Mouse (Mus musculus) gastrocnemius, postnatal 10 days (tissue): ENCODE data around the gene Cyb5b. TPM values are rescaled to one million over a fixed set of nuclear protein-coding genes. Genes with fewer than 3 reads are reported as not detected.

Experiments used
- DNase-seq: peaks from one replicate; pipeline ENCODE4 v3.0.0; 2021; ENCODE audit warnings: mixed read lengths
- total RNA-seq, 2 experiments: library from RNA; stranded (reverse); gene quantifications; 2 replicates each; pipeline ENCODE4 v1.2.3; 2021

The Cyb5b gene
- total RNA-seq, 2 experiments from 2014 or later = 29.4 to 32.5 TPM

DNA sequence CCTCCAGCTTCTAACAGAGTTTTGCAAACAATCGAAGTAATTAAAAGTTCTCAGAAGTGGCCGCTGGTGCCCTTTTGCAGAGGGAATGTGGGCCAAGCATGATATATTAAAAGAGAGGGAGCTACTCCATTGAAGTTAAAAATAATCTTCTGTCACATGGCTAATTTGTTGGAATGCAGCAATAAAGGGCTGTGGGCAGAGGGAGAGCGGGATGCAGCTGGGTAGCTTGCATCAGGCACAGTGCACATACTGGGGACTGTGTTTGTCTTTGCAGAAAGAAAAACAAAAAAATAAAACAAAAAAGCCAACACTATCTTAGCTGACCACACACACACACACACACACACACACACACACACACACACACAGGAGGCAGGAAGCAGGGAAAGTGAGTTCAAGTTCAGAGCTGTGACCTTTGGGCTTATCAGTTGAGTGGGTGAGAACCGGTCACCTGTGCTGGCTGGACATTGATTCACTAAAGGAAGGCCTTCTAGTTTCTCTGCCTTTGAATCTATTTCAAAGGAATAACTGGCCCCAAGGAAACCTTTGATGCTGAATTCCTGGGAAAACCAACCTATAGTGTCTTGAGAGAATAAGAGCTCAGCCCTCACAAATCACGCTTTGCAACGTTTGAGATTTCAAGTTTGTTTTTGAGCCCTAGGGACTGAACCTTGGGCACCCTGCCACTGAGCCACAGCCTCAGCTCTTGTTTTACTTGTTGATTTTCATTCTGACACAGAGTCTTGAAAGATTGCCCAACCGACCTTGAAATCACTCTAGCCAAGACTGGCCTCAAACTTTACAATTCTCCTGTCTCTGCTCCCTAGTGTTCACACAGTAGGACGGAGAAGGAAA lies 21.0 kb upstream of the Cyb5b start:
- DNase-seq = no peak

DNA sequence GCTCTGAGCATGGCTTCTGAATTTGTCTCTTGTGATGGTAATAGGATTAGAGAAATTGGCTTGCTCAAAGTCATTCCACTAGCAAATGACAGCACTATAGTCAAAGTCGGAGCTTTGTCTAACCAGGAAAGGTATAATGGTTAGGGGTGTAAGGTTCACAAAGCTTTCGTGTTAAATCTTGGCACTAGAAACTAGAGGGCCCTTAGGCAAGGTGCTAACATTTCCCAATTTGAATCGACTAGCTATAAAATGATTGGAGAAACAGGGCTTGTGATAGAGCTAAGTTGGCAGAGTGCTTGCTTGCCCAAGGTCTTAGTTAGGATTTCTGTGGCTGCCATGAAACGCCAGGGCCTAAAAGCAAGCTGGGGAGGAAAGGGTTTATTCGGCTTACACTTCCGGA lies 20.4 kb upstream of the Cyb5b start:
- DNase-seq = no peak

DNA sequence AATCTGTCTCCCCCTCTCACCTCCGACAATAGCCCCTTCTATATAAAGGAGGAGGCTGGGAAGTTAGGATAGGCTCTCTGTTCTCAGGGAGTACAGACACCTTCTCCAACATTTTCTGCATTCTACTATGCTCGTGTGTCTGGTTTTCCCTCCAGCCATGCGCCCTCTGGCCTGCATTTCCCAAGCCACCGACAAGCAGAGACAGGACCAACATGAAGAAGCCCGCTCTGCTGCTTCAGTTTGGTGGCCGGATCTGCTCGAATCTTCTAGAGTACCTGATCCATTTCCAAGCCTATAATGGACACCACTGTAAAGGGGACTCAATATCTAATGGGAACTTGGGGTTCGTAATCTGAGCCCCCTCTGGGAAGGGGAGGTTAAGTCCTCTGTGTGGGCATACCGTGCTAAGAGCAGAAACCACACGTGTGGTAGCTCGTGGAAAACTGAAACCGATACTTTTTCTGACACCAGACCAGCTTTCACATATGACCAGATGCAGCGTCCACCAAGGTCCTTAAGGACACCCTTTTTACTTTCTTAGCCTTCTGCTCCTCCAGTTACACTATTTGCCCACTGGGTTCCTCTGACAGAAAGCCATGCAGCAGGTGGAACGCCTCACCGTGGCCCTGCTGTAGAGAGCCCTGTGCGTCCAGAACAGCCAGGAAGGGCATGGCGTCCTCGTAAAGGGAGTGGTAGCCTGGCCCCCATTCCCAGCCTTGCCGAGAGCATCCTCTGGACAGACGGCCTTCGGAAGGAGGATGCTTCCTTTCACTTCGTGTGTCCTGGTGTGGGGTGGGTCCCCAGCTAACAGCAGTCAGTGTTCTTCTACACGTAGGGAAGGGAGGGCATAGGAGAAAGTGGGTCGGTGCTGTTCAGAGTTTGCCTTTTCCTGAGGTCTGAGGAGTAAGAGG lies 17.6 kb upstream of the Cyb5b start:
- no peak for DNase-seq

DNA sequence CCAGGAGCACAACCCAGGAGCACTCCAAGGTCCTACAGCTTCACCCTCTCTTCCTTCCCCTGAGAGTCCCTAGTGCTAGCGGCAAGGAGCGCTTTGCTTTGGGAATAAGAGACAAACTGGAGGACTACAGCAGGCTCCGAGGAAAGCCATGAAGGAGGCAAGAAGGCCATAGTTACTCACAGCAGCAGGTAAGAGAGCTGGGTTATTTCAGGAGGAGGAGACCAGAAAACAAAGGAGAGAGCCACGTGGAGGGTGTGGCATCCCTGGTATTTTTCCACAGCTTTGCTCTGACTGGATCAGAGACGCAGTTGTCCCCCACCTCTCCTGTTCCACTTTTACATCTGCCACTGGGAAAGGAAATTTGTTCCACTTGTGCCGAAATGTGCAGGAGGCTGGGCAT lies 16.6 kb upstream of the Cyb5b start:
- DNase-seq = no peak

DNA sequence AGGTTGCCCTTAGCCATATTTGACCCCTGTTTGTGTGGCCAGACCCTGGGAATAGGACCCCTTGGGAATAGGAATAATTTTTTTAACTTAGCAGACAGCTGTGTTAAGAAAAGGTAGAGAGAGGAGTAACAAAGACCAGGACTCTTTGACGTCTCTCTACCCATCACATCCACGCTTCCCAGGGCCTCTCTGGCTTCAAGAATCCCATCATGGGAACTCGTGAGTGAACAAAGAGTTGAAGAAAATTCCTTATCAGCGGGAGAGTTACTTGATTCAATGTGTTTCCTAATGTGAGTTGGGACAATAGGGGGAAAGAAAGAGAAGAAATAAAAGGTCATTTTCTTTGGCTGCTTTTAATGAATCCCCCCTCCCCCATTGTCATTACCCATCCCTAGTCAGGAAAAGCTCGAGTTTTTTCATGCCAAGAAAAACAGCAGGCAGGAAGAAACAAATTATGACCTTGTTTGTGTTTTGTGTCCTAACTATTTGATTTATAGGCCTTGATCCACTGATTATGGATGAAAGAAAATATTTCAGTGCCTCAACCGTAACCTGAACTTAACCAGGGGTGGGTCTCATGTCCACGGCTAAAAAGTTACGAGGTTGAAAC lies 14.3 kb upstream of the Cyb5b start:
- DNase-seq = no peak

DNA sequence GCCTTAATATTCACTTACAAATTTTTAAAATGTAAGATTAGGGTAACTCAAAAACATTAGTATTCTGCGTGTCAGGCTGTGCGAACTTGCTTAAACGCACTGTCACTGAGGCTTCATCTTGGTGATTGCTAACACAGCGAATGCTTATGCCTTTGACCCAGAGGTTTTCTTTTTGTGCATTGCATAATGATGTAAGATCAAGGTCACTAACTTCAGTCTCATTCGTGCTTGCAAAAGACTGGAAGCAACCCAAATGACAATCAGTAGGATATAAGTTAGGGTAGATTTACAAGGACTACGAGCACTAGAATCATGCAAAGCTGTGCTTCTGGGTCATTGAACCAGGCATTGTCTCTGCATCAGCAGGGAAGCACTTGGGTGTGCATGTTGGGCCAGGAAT lies 12.8 kb upstream of the Cyb5b start:
- no peak for DNase-seq

DNA sequence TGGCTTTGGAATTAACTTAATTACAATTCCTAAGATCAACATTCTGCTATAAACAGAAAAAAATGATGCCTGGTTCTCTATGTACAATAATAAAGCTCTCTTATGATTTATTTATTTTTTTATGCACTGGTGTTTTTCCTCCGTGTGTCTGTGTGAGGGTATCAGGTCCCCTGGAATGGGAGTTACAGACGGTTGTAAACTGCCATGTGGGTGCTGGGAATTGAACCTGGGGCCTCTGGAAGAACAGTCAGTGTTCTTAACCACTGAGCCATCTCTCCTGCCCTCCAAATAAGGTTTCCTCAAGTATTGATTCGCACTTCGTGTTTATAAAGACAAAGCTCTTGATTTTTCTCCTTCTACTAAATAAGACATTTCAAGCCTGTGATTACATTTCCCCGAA lies 12.1 kb upstream of the Cyb5b start:
- no peak for DNase-seq

DNA sequence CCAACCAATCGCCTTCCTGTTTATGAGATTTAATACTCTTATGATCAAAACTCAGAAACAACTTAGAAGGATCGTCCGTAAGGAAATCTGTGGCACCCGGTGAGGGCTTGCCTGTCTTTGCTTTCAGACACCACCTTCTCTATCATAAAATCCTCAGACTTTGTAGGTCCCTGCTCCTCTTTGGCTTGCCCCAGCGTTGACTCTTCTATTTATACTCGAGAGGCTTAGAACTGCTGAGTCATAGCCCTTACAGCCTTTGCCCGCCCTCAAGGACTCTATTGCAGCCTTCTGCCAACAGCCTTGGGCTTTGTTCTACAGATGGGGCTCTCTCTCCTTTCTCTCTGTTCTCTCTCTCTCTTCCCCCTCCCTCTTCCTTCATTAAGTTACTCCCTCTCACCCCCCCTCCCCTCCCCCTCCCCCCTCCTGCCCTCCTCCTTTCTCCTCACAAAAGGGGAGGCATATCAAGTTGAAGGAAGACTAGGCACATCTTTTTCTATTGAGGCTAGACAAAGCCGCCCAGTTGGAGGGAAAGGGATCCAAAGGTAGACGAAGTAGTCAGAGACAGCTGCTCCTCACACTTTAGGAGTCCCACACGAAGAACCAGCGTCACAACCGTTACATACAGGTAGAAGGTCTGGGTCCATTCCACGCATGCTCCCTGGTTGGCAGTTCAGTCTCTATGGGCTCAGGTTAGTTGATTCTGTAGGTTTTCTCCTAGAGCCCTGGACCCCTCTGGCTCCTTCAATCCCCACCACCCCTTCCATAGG lies 10.6 kb upstream of the Cyb5b start:
- no peak for DNase-seq

DNA sequence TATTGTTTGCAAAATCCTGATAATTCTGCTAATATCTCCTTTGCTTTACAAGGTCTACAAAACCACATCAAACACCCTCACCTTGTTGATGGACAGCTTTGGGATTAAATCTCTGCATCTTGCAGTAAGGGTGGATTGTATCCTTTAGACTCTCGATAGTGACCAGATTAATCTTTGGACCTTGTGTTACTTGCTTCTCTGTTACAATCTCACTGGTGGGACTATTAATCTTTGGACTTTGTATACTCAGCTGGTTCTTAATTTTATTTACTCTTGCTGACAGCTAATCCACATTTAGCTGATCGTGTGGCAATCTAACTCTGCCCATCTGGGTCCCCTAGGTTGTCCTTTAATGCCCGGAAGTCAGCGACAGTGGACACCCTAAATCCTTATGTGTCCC lies 7.9 kb upstream of the Cyb5b start:
- DNase-seq = no peak

DNA sequence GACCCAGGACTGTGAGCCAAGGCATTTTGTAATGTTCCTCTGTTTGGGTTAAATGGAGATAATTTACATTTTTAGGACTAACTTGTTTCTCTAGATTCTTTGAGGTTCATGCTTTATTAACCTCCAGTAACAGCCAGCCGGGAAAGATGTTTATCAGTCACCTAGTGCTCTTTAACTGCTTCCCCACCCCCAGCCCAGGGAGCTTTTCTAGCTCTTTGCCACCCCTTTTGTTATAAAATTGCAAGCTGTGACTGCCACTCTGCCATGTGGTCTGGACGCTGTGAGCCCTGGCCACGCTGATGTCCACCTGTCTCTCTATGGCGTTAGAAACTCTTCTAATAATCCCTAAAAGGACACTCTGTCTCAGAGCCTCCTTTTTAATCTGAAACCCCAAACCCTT lies 6.9 kb upstream of the Cyb5b start:
- no peak for DNase-seq

DNA sequence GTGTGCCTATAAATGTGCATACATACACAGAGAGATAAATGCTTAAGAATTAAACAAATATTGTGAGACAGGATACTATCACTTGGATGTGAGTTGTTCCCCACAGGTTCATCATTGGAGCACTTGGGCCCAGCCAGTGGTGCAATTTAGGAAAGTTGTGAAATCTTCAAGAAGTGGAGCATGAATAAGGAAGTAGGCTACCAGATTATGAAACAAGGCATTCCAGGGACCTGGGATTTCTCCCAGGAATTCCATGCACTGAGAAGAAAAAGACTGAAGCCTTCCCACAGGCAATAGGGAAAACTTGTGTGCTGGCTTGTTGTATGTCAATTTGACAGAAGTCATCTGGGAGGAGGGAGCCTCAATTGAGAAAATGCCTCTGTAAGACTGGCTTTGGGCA lies 4.3 kb upstream of the Cyb5b start:
- no peak for DNase-seq

DNA sequence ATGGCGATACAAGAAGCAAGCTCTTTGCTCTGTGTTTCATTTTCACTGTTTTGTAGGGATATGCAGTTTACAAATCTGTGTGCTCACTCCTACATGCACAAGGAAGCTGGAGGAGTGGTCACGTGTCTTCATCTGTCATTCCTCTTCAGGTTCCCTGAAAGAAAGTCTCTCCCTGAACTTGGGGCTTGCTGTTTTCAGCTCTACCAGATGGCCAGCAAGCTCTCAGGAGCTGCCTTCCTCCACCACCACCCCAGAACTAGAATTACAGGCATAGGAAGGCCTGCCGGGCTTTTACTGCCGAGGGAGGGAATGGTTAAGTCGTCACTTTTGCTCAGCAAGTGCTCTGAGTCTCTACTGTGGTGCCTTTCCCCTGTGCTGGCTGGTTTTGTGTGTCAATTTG lies 1.6 kb upstream of the Cyb5b start:
- DNase-seq = no peak

DNA sequence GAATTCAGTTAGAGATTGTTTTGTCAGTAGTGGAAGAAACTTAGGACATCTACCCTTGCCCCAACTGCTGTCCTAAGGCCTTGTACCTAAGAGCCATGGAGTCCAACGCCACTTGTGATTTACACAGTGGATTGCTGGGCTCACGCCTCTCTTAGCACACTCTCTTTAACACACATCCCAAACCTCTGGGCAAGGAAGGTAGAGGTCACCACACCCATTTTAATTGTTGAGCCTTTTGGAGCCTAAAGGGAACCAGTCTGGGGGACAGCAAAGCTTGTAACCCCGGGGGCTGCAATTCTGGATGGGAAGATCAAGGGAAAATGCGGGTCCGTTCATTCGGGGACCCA lies 410 bp upstream of the Cyb5b start:
- no peak for DNase-seq

DNA sequence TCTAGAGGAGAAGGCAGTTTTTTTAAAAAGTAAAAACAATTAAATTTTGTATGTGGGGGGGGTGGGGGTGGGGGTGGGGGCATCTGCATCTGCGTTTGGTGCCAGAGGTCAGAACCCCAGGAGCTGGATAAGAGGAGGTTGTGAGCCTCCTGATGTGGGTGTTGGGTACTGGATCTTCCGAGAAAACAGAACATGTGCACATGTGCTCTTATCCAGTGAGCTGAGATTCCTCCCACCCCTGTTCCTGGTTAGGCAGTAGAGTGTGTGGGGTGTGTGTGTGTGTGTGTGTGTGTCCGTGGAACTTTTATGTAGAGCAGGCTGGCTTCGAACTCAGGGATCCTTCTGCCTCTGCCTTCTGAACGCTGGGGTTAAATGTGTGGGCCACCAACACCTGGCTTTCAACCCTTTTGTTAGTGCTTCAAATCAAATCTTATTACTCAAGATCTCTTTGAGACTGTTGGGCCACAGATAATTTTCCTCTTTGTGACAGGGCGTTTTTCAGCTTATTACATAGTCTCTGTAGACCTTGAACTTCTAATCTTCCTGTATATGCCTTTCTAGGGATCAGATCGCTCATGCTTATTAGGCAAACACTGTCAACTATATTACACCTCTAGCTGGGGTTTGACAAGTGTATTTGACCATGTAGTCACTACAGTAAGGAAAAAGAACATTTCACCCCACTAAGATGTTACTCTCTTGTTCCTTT lies 926 bp downstream of the Cyb5b start:
- DNase-seq = no peak

DNA sequence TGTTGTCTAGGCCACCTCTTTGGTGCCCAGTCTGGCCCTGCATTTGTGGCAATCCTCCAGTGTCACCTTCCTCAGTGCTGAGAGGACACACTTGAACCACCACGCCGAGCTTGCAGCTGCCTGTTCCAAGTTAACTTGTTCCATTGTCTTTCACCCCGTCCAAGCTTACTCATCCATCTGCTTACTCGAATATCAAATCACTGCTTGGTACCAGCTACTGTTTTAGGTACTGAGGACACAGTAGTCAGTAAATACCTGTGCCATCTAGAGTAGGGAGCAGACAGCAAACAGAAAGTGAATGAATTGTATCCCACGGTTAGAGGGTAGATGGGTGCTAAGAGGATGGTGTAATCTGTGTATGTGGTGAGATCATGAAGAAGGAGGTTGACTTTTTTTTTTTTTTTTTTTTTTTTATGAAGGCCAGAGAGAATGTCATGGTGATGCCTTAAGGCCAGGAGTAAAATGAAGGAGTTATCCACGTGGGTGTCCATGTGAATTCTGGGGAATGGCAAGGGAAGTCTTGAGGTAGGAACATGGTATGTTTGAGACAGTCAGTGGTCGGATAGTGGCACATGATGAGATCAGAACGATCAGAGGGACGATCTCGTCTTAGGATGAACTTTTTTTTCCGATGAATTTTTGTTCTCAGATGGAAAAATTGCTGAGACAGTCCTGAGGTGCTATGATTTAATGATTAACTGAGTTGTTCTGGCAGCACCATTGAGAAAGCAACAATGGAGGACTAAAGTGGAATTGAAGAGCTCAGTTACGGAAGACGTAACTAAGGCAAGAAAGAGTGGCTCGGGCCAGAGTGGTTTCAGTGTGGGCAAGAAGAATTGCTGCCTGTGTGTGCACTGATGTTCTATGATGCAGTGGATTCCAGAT lies 3.1 kb downstream of the Cyb5b start:
- DNase-seq = no peak

DNA sequence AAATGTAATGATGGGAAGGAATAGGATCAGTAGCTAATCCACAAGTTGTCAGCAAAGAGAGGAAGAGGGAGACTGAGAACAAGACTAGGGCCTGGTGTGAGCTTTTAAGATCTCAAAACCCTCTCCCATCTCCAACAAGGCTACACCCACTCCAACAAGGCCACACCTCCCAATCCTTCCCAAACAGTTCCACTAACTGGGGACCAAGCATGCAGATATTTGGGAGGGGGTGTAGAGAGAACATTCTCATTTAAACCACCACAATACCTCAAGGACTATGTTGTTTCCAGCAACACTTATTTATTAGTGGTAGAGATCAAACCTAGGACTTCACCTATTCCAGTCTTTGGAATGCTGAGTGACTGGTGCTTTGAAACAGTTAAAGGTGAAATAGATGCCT lies 6.4 kb downstream of the Cyb5b start:
- DNase-seq = no peak

DNA sequence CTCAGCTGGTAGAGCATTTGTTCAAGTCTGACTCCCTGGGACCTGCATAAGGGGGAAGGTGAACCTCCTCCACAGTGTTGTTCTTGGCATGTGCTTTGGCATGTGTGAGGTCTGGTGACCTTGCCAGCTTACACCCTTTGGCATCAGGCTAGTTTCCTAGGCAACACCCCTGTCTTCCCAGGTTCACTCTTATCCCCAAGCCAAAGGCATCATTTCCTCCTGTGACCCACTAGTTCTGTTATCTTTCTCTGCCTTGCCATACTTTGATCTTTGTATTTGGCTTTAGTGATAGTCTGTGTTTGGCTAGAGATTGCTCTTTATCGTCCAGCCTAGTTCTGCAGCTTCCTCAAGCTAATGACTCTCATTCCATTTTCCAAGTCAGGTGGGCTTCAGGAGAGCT lies 7.4 kb downstream of the Cyb5b start:
- DNase-seq = no peak

DNA sequence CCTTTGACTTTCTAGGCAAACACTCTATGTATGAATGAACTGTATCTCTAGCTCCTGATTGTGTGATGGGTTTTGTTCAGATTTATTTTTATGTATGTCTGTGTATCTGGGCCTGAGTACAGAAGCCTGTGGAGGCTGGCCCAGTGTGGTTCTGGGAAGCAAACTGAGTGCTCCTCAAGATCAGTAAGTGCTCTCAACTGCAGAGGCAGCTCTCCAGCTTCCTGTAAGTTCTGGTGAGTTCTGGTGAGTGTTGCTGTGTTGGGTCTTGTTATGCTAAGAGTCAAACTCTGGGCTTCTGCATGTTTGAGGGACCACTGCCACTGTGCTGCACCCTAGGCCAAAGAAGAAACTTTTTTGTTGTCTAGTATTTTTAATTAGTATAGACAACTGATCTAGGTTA lies 8.4 kb downstream of the Cyb5b start:
- DNase-seq = no peak

DNA sequence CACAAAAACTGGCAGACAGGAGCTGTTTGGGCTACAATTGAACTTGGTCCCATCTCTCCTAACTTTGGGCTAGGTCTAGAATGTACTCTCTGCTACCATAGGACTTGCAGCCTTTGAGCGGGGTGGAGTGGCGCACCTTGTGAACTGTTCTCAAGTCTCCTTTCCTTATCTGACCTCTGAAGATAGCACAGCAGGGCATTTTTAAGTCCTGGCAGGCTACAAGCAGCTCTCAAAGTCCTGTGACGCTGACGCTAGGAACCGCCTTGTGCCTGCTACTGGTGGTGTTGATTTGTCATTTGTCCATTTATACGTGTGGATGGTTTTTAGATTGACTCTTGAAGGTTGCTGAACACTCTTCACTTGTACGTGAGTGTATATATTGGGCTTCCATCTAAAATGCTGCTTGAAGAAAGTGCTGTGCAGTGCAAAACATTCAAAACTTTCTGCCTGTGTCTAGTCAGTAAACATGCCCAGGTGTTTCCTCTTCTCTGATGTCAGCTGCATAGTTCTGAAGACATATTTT lies 13.9 kb downstream of the Cyb5b start:
- DNase-seq = no peak

DNA sequence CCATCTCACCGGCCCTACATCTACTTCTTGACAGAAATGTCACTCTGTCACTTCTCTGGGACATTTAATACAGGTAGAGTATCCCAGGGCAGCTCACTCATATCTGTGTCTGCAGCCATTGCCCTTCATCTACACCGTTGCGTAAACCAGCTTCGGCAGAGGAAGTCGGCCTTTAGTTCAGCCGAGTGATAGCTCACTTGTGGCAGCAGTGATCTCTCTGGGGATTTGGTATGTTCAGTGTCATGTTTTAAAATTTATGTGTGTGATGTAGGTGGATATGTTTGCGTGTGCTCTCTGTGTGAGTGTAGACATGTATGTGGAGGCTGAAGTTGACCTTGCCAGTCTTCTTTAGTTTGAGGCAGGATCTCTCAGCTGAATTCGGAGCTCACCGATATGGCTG lies 15.3 kb downstream of the Cyb5b start:
- no peak for DNase-seq

DNA sequence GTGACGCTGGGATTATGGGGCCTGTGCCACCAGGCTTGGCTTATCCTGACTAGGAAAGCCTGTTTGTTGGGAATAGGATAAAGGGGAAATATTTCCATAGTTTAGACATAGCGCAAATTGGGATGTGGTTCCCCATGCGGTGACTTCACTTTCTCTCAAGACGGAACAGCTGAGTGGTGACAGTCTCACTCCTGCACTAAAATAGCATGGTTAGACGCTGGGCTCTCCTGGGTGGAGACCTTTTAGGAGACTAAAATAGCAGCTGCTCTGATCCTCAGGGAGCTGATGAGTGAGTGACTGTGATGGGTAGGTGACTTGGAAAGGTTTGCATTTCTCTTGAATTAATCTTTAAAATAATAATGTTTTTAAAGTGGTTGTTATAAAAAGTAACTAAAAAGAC lies 17.4 kb downstream of the Cyb5b start:
- no peak for DNase-seq
